Mouse (Mus musculus) small intestine, adult 2 months (tissue): ENCODE measurements at regions not wholly inside any gene's neighbourhood (a gene's known extent, or its start where the extent isn't known, plus 50 kb on each side); places are given as distances from the start of the nearest gene placed in this dataset.

Experiments
- CTCF ChIP-seq: fragments of 200-500 bp; IDR thresholded peaks from 2 replicates; pipeline ENCODE4 v1.5.1; 2012; ENCODE audit warnings: low read depth, mild to moderate bottlenecking, control low read depth, inconsistent platforms, low read length, moderate library complexity, mixed read lengths; ENCODE audit not compliant: insufficient replicate concordance, insufficient read length; ENCODE audit errors: extremely low read depth
- POLR2A ChIP-seq: fragments of 200-500 bp; IDR thresholded peaks from 2 replicates; pipeline ENCODE4 v1.6.1; 2012; ENCODE audit warnings: low read depth, mild to moderate bottlenecking, control low read depth, inconsistent platforms, low read length, moderate library complexity

GRCm38 (mm10) chr1:186435336-186435972 is 270.3 kb downstream of the Tgfb2 start:
- no peak for TF ChIP-seq CTCF
- TF ChIP-seq POLR2A, result no peak
